ENCODE assay signal across 20 mouse cellular contexts in genomic region chr4:45448481-45448880, GRCm38 (mm10). TPM values are rescaled to one million over a fixed set of nuclear protein-coding genes. Genes with fewer than 3 reads are reported as not detected.
DNase-seq lines count a peak whose midpoint lies in the region; ATAC-seq lines count a peak whose summit lies in the region.
"Had no signal": no experiment of that assay in that cellular context is flagged by ENCODE, and none has a peak within 500 bp of the region (broad histone marks: within the 10 kb centered on the region; RNA-seq: fewer than 3 reads in every experiment).

No protein-coding gene starts in this region.

- peaks cover 23% of the 10 kb centered on the region; the same call in 1 of the 2 replicates for H3K36me3 ChIP-seq in forebrain, embryonic 12.5 days (replicated peaks)
- H3K36me3 ChIP-seq in forebrain, embryonic 10.5 days (replicated peaks) = peaks cover 37% of the 10 kb centered on the region
- H3K36me3 ChIP-seq: heart, embryonic 15.5 days had no signal

- no peak for ATAC-seq in forebrain, embryonic 12.5 days (ENCODE audit: low FRiP score)
- ATAC-seq: forebrain, embryonic 15.5 days had no signal

- no peak for DNase-seq in forebrain, embryonic 10.5 days (ENCODE audit: extremely low spot score, low spot score)
- peak; percentile 50 for DNase-seq in layer of hippocampus, adult 11-12 months (ENCODE audit: low spot score)
- no peak for DNase-seq in layer of hippocampus, adult 9-10 months (ENCODE audit: low spot score)
- DNase-seq in right cerebral cortex, adult 18-20 months = peak; percentile 21
- DNase-seq in right cerebral cortex, postnatal 36 days (ENCODE audit: low spot score in 2 of 2) = no peak
- no peak for DNase-seq in retina, postnatal 1 day
- DNase-seq: adrenal gland, postnatal 10 days; B cell, adult 2 months; cerebellum, adult 18-20 months; cerebellum, adult 9-11 months; cerebellum, postnatal 36 days; gastrocnemius, postnatal 10 days; heart, adult 2 months; heart, postnatal 14 days had no signal

- H3K4me2 ChIP-seq in forebrain, embryonic 12.5 days = no peak overlapping the region
- H3K4me2 ChIP-seq: embryonic facial prominence, embryonic 13.5 days; forebrain, embryonic 15.5 days; heart, embryonic 11.5 days; heart, embryonic 15.5 days; hindbrain, embryonic 14.5 days had no signal

- no peak overlapping the region for H3K4me3 ChIP-seq in forebrain, embryonic 12.5 days (replicated peaks)
- no peak overlapping the region for H3K4me3 ChIP-seq in forebrain, embryonic 10.5 days
- H3K4me3 ChIP-seq: embryonic facial prominence, embryonic 13.5 days; forebrain, embryonic 15.5 days; heart, adult 2 months; heart, embryonic 15.5 days had no signal

- WGBS in forebrain, embryonic 12.5 days = 83% methylated on average over 7 of the region's 7 CpGs
- 83% methylated on average over 7 of the region's 7 CpGs for WGBS in forebrain, embryonic 10.5 days

- H3K9me3 ChIP-seq in forebrain, embryonic 12.5 days = no peaks in the 10 kb centered on the region
- no peaks in the 10 kb centered on the region for H3K9me3 ChIP-seq in forebrain, embryonic 10.5 days
- H3K9me3 ChIP-seq: embryonic facial prominence, embryonic 13.5 days; forebrain, embryonic 15.5 days; heart, embryonic 15.5 days had no signal

- 0 out of 2 replicates have a peak overlapping the region, but pooled peaks have one; percentile 31 for H3K27ac ChIP-seq in forebrain, embryonic 12.5 days
- no peak overlapping the region for H3K27ac ChIP-seq in forebrain, embryonic 10.5 days
- H3K27ac ChIP-seq: embryonic facial prominence, embryonic 13.5 days; heart, adult 2 months; heart, embryonic 15.5 days; hindbrain, embryonic 14.5 days had no signal

- peaks cover 47% of the 10 kb centered on the region for H3K27me3 ChIP-seq in forebrain, embryonic 12.5 days
- peaks cover 29% of the 10 kb centered on the region for H3K27me3 ChIP-seq in forebrain, embryonic 10.5 days (ENCODE audit: poor library complexity, severe bottlenecking)
- H3K27me3 ChIP-seq: embryonic facial prominence, embryonic 13.5 days; forebrain, embryonic 15.5 days; heart, embryonic 15.5 days had no signal

- H3K4me1 ChIP-seq in forebrain, embryonic 12.5 days = peaks cover 38% of the 10 kb centered on the region
- peaks cover 71% of the 10 kb centered on the region for H3K4me1 ChIP-seq in forebrain, embryonic 10.5 days

- H3K9ac ChIP-seq in forebrain, embryonic 12.5 days = no peak overlapping the region
- H3K9ac ChIP-seq: embryonic facial prominence, embryonic 13.5 days; forebrain, embryonic 15.5 days; heart, embryonic 15.5 days; hindbrain, embryonic 14.5 days had no signal

RNA-seq across cellular contexts. Expression of gene Slc25a51, which starts 39.9 kb away (rescaled TPM):
- polyA plus RNA-seq in forebrain, embryonic 12.5 days (2016; fragmentation: Nextera tagmentation; extraction: Ambion mirVana) = 86.8 and 89.7 TPM in 2 replicates
- polyA plus RNA-seq in forebrain, embryonic 10.5 days (2016; fragmentation: Nextera tagmentation; extraction: Ambion mirVana) = 78.5 and 83.3 TPM in 2 replicates

Comparison
In these comparisons a context has a peak if more than half of its experiments do, and no peak if none do; other contexts are left out.
1. DNase-seq: peak in layer of hippocampus, adult 11-12 months (single experiment) and right cerebral cortex, adult 18-20 months (single experiment); none in forebrain, embryonic 10.5 days (single experiment), layer of hippocampus, adult 9-10 months (single experiment), right cerebral cortex, postnatal 36 days (0 of 2) and retina, postnatal 1 day (single experiment).